Mouse (Mus musculus) cerebellum, postnatal 10 days (tissue): ENCODE results near the gene Ubl7.
A peak's percentile ranks its signal among the peaks of the same experiment; 100 is the strongest.
"Not testable (repeated sequence)": the region's sequence is repeated elsewhere in the genome, so short reads cannot be mapped to it uniquely, and the experiment has no call there.

ENCODE experiments used
- DNase-seq, 2 experiments: peaks; one replicate each; pipeline ENCODE4 v3.0.0; 2021; ENCODE audit warnings: mixed read lengths in 2 of 2

Gene Ubl7

GRCm38 (mm10) chr9:57910254-57911160, at the start of gene Ubl7:
TSS of gene Ubl7 (plus strand) at chr9:57910979.
- peak; percentile 92 to 94 for DNase-seq

- DNase-seq: peak; percentile 84 to 87
Measured at GRCm38 (mm10) chr9:57861951-57862471, 48.8 kb upstream of the Ubl7 start.

- no peak for DNase-seq
Measured at GRCm38 (mm10) chr9:57864336-57864735, 46.4 kb upstream of the Ubl7 start.

GRCm38 (mm10) chr9:57866530-57866929, 44.2 kb upstream of the Ubl7 start:
- no peak for DNase-seq

- no peak for DNase-seq
Measured at GRCm38 (mm10) chr9:57867236-57867635, 43.5 kb upstream of the Ubl7 start.

GRCm38 (mm10) chr9:57867880-57868279, 42.9 kb upstream of the Ubl7 start:
- no peak for DNase-seq

GRCm38 (mm10) chr9:57868767-57869166, 42.0 kb upstream of the Ubl7 start:
- no peak for DNase-seq

GRCm38 (mm10) chr9:57870273-57870816, 40.4 kb upstream of the Ubl7 start:
- no peak for DNase-seq

- DNase-seq: no peak
Measured at GRCm38 (mm10) chr9:57874134-57874533, 36.6 kb upstream of the Ubl7 start.

GRCm38 (mm10) chr9:57874994-57875393, 35.8 kb upstream of the Ubl7 start:
- DNase-seq: no peak

GRCm38 (mm10) chr9:57879213-57879612, 31.6 kb upstream of the Ubl7 start:
- no peak for DNase-seq

GRCm38 (mm10) chr9:57880278-57880677, 30.5 kb upstream of the Ubl7 start:
- DNase-seq: no peak

- not testable (repeated sequence) for DNase-seq
Measured at GRCm38 (mm10) chr9:57881781-57882180, 29.0 kb upstream of the Ubl7 start.

GRCm38 (mm10) chr9:57883413-57883812, 27.4 kb upstream of the Ubl7 start:
- DNase-seq: no peak

GRCm38 (mm10) chr9:57888119-57888518, 22.7 kb upstream of the Ubl7 start:
- no peak for DNase-seq

- DNase-seq: no peak
Measured at GRCm38 (mm10) chr9:57900478-57900877, 10.3 kb upstream of the Ubl7 start.

GRCm38 (mm10) chr9:57901197-57901596, 9.6 kb upstream of the Ubl7 start:
- DNase-seq: peak in 1 of 2 experiments; percentile 21

- no peak for DNase-seq
Measured at GRCm38 (mm10) chr9:57901601-57902000, 9.2 kb upstream of the Ubl7 start.

- no peak for DNase-seq
Measured at GRCm38 (mm10) chr9:57902132-57902531, 8.6 kb upstream of the Ubl7 start.

GRCm38 (mm10) chr9:57903589-57904249, 7.1 kb upstream of the Ubl7 start:
- peak; percentile 52 for DNase-seq

GRCm38 (mm10) chr9:57904250-57904644, 6.5 kb upstream of the Ubl7 start:
- no peak for DNase-seq

- DNase-seq: no peak
Measured at GRCm38 (mm10) chr9:57907206-57907605, 3.6 kb upstream of the Ubl7 start.

GRCm38 (mm10) chr9:57912571-57912970, 1.8 kb downstream of the Ubl7 start:
- DNase-seq: peak in 1 of 2 experiments; percentile 7
